Mouse (Mus musculus): Measurements from ENCODE around the gene Olfr136. TPM values are rescaled to one million over a fixed set of nuclear protein-coding genes. Genes with fewer than 3 reads are reported as not detected.

Olfr136 gene
- not detected for total RNA-seq (2023)

DNA sequence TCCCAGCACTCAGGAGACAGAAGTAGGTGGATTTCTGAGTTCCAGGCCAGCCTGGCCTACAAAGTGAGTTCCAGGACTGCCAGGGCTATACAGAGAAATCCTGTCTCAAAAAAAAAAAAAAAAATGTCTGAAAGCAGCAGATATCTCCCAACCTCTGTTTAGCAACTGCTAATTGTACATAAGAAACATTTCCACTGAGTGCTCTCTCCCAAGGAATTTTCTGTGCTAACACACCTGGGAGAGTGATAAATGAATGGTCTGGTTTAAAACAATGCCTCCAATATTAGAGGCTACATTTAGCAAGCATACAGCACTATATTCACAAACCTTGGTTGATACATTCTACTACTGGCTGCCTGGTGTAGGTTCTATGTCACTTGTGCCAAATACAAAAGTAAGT, at the start of gene Olfr136:
TSS of gene Olfr136 (plus strand) at position 301 of the 400 bp plus-strand sequence.

GRCm38 (mm10) chr17:38307470-38307869, 22.2 kb upstream of the Olfr136 start, which contains the start of gene Olfr137:
Gene Olfr137, minus strand, starts transcription at chr17:38307570.

Other genes starting within 250 kb of the Olfr136 start
- gene Olfr131, start 241.1 kb upstream of the Olfr136 start, total RNA-seq (2023), result not detected
- gene Olfr132, start 195.3 kb upstream of the Olfr136 start, total RNA-seq (2023), result not detected
- not detected for gene Olfr133, start 184.6 kb upstream of the Olfr136 start, total RNA-seq (2023)
- not detected for gene Olfr134, start 158.4 kb upstream of the Olfr136 start, total RNA-seq (2023)
- not detected for gene Olfr135, start 125.5 kb upstream of the Olfr136 start, total RNA-seq (2023)
- gene Olfr138, start 68.8 kb upstream of the Olfr136 start, total RNA-seq (2023), result not detected
- not detected for gene Olfr137, start 22.3 kb upstream of the Olfr136 start, total RNA-seq (2023)
- not detected for gene Esp36, start 90.4 kb downstream of the Olfr136 start, total RNA-seq (2023)
- not detected for gene Esp34, start 224.4 kb downstream of the Olfr136 start, total RNA-seq (2023)